In the genomic region with DNA sequence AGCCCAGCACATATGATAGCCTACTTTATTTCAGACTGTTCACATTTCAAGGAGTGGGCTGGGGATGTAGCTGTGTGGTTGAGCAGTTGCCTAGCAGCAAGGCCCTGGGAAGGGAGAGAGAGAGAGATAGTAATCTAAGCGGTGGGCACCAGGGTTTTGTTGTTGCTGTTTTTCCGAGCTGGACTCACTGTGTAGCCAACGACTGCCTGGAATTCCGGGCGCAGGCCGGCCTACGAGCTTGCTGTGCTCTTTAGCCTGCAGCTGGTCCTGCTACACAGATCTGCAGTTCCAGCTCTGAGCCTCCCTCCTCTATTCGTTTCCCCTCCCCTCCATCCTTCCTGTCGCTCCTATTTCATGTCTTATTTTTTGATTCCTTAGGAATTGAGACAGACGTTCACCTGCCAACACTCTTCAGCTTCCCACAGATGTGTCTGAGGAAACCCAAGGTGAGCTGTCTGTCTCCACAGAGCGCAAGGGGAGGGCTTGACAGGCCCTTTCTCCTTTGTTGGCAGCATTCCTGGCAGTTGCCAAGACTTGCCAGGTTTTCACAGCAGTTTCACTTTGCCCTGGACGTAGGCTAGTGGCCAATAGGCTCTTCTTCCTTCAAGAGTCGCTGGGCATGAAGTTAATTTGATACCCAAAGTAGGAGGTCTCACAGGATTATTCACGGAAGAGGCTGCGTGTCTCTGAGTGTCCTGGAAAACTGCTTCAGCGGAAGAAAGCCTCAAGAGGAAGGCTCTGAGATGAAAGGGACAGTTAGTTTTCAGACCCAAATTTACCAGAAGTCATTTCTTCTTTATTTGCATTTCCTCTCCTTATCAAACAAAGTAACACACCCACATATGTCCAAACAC, we compare ENCODE assay signal across 8 mouse cellular contexts. TPM values are rescaled to one million over a fixed set of nuclear protein-coding genes. Genes with fewer than 3 reads are reported as not detected.
A peak's percentile ranks its signal among the peaks of the same experiment; 100 is the strongest.
DNase-seq lines count a peak whose midpoint lies in the region; ATAC-seq and TF ChIP-seq lines count a peak whose summit lies in the region.

No protein-coding gene starts in this region.

- H3K36me3 ChIP-seq in intestine, postnatal 0 days (ENCODE audit: control insufficient read depth, insufficient read depth): no peaks in the 10 kb centered on the region
- H3K36me3 ChIP-seq in myocyte (ENCODE audit: control insufficient read depth, insufficient read depth): no peaks in the 10 kb centered on the region

- H3K4me2 ChIP-seq in intestine, postnatal 0 days (replicated peaks; ENCODE audit: low read depth): peak overlapping the region; percentile 58
- peak overlapping the region; percentile 100 for H3K4me2 ChIP-seq in myocyte (ENCODE audit: low read depth)

- H3K9ac ChIP-seq in intestine, postnatal 0 days (ENCODE audit: low read depth, low read length): peak overlapping the region; percentile 5; the same call in 1 of the 2 replicates

- no peaks in the 10 kb centered on the region for H3K9me3 ChIP-seq in intestine, postnatal 0 days (ENCODE audit: control insufficient read depth)

- H3K4me3 ChIP-seq in intestine, postnatal 0 days (ENCODE audit: low read depth, low read length): 0 out of 2 replicates have a peak overlapping the region, but pooled peaks have one; percentile 30
- peak overlapping the region; percentile 30 for H3K4me3 ChIP-seq in myocyte

- ATAC-seq in intestine, postnatal 0 days: no peak; the same call in 1 of the 2 replicates

- H3K27me3 ChIP-seq in intestine, postnatal 0 days (replicated peaks; ENCODE audit: control insufficient read depth, insufficient read depth, low read length): no peaks in the 10 kb centered on the region
- no peaks in the 10 kb centered on the region for H3K27me3 ChIP-seq in myocyte (ENCODE audit: control insufficient read depth, insufficient read depth, insufficient read length)

- 20% methylated on average over 16 of the region's 16 CpGs for WGBS in intestine, postnatal 0 days

- peak; percentile 11 for TF ChIP-seq POLR2A in myocyte (IDR thresholded peaks at IDR 0.05; ENCODE audit: insufficient read length, low read depth)

- intact Hi-C loops in heart, postnatal 25 days (cut with DNase I): loop anchor here (2.0 kb wide), 1 partner anchor 17 kb away; no protein-coding TSS in a partner anchor
- intact Hi-C loops in left cerebral cortex, postnatal 4 days (cut with DNase I): no loop called here

- peak; percentile 75 to 77 for DNase-seq in heart, adult 18-20 months
- DNase-seq in heart, postnatal 25 days (ENCODE audit: low spot score): no peak
- DNase-seq in cerebellum, adult 9-11 months: peak; percentile 64
- peak; percentile 31 to 60 for DNase-seq in frontal cortex, postnatal 36 days (ENCODE audit: low spot score in 2 of 2)
- peak; percentile 86 for DNase-seq in left cerebral cortex, postnatal 4 days
- DNase-seq in urinary bladder, postnatal 14 days (ENCODE audit: low spot score): peak; percentile 80

- TF ChIP-seq CTCF in intestine, postnatal 0 days (IDR thresholded peaks at IDR 0.05; ENCODE audit: low read depth): no peak

- H3K4me1 ChIP-seq in intestine, postnatal 0 days (replicated peaks; ENCODE audit: control insufficient read depth, insufficient read depth, low read length): peaks cover 15% of the 10 kb centered on the region

- no peaks in the 10 kb centered on the region for H3K79me2 ChIP-seq in myocyte (ENCODE audit: control insufficient read depth, insufficient read depth)

- peak overlapping the region; percentile 62 for H3K27ac ChIP-seq in intestine, postnatal 0 days (ENCODE audit: low read depth, low read length)

- H3ac ChIP-seq in myocyte (ENCODE audit: control insufficient read depth, insufficient read length): no peak overlapping the region

TF ChIP-seq in myocyte, 11 proteins besides CTCF, POLR2A, EP300 and RAD21:
- TF ChIP-seq USF1 (IDR thresholded peaks at IDR 0.05; ENCODE audit: low read depth) (no peak), MYOG (IDR thresholded peaks at IDR 0.05; ENCODE audit: control insufficient read depth in 1 of 3, insufficient read depth in 1 of 3, insufficient read length in 2 of 3, low read depth in 2 of 3) (peak in 2 of 3 experiments; percentile 0 to 65), MAX (IDR thresholded peaks at IDR 0.05; ENCODE audit: low read depth) (no peak), E2F4 (IDR thresholded peaks at IDR 0.05; ENCODE audit: insufficient read depth) (no peak), TCF12 (IDR thresholded peaks at IDR 0.05; ENCODE audit: insufficient read depth, poor library complexity, severe bottlenecking) (no peak), SRF (IDR thresholded peaks at IDR 0.05; ENCODE audit: control insufficient read depth, insufficient read length, low read depth) (no peak), MYOD1 (IDR thresholded peaks at IDR 0.05; ENCODE audit: control insufficient read depth in 1 of 3, insufficient read length in 2 of 3, low read depth in 2 of 3) (peak in 2 of 3 experiments; percentile 24 to 43), TCF3 (IDR thresholded peaks at IDR 0.05; ENCODE audit: insufficient read length, low read depth) (no peak), REST (IDR thresholded peaks at IDR 0.05; ENCODE audit: insufficient read depth, insufficient read length) (no peak), POLR2AphosphoS2 (IDR thresholded peaks at IDR 0.05; ENCODE audit: insufficient read length, low read depth) (no peak), CEBPB (IDR thresholded peaks at IDR 0.05; ENCODE audit: insufficient read depth, poor library complexity, severe bottlenecking) (no peak)

RNA-seq across cellular contexts. Expression of a gene that starts 28.2 kb away (rescaled TPM):
- total RNA-seq in heart, adult 18-20 months (2021): 10 to 100 TPM; 59.5 to 74.3 TPM
- total RNA-seq in heart, postnatal 25 days (2021): 10 to 100 TPM; 40.8 to 42.7 TPM
- polyA plus RNA-seq in intestine, postnatal 0 days (2015; fragmentation: Nextera tagmentation; extraction: Ambion mirVana): 47.1 and 49.7 TPM in 2 replicates
- total RNA-seq in left cerebral cortex, postnatal 4 days (2021): 10 to 100 TPM; 26.8 to 33.6 TPM
- polyA plus RNA-seq in myocyte (2012; fragmentation: generic; extraction: Trizol): 18.0 TPM
